Mouse (Mus musculus): ENCODE measurements around the gene Pex5l. TPM values are rescaled to one million over a fixed set of nuclear protein-coding genes. Genes with fewer than 3 reads are reported as not detected.

The Pex5l gene
- polyA plus RNA-seq, 1 experiment from 2014 or later = 0.39 TPM

GRCm38 (mm10) chr3:32951382-32951781 lies 191.7 kb downstream of the Pex5l start:
- DNase-seq (ENCODE audit: low spot score) = no peak

GRCm38 (mm10) chr3:32947486-32947885 lies 195.6 kb downstream of the Pex5l start:
- DNase-seq (ENCODE audit: low spot score) = no peak

- DNase-seq (ENCODE audit: low spot score) = no peak
Measured at GRCm38 (mm10) chr3:32939802-32940501, 203.1 kb downstream of the Pex5l start.

- DNase-seq (ENCODE audit: low spot score) = no peak
Measured at GRCm38 (mm10) chr3:32924168-32924567, 218.9 kb downstream of the Pex5l start.

GRCm38 (mm10) chr3:32910071-32910551 lies 232.9 kb downstream of the Pex5l start:
- DNase-seq (ENCODE audit: low spot score) = no peak

- DNase-seq (ENCODE audit: low spot score) = no peak
Measured at GRCm38 (mm10) chr3:32908400-32908799, 234.6 kb downstream of the Pex5l start.

- DNase-seq (ENCODE audit: low spot score) = no peak
Measured at GRCm38 (mm10) chr3:32905850-32906779, 236.9 kb downstream of the Pex5l start.

- no peak for DNase-seq (ENCODE audit: low spot score)
Measured at GRCm38 (mm10) chr3:32904599-32904998, 238.4 kb downstream of the Pex5l start.

GRCm38 (mm10) chr3:32903462-32903861 lies 239.6 kb downstream of the Pex5l start:
- DNase-seq (ENCODE audit: low spot score) = no peak

Measured in thymus, postnatal 0 days (tissue).